Mouse (Mus musculus): ENCODE data around the gene Srpk1.

Srpk1 gene

DNA sequence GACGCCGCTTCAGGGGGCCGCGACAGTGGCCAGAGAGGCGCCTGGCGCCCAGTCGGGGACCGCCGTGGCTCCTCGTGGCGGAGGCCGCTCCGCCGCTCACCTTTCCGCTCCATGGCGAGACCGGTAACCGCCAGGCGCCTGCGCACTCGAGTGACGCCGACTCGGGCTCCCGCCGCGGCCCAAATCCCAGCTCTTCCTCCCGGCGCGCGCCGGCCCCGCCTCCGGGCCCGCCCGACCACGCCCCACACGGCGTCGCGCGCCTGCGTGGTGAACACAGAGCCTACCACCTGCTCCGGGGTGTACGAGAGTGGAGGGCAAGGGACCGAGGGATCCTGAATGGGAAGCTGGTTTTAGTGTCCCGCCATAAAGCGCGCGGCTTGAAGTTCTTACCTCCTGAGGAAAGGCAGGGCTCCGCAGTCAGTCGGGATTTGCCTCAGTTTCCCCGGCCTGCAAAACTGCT, at the start of gene Srpk1:
Srpk1 (minus strand) TSS at position 410 of the 460 bp plus-strand sequence.
- peak; percentile 69 to 78 for DNase-seq (ENCODE audit: low spot score in 2 of 2)

DNA sequence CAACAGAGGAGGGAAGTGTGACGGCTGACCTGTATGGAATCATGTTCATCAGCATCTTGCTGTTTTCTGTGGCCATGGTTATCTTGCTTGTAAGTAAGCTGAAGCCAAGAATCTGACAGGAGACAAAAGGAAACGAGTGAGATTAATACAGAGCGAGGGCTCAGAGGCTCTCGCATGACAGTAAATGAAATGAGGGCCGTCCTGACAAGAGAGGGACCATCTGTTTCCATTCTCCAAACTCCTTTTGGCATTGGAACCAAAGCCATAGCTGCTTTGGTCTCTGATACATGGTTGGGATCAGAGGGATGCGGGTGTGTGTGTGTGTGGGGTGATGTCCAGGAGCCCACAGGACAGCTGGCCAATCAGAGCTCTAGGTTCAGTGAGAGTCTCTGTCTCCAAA, 37.1 kb upstream of the Srpk1 start:
- DNase-seq (ENCODE audit: low spot score in 2 of 2): no peak

DNA sequence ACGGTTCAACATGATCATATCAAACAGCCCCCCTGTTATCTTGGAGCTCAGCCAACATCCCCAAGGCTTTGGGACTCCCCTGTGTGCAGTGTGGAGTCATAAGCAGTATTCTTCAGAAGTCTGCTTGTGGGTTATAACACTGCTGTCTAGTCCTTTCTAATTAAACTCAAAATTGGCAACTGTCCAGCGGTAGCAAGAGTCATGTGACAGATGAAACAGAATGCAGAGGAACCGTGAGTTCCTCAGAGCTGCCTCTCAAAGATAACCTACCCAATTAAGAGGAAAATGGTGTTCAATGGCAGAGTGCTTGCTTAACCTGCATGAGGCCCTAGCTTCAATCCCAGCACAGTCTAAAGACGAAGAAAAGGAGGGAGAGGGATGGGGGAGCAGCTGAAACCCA, 35.4 kb upstream of the Srpk1 start:
- no peak for DNase-seq (ENCODE audit: low spot score in 2 of 2)

DNA sequence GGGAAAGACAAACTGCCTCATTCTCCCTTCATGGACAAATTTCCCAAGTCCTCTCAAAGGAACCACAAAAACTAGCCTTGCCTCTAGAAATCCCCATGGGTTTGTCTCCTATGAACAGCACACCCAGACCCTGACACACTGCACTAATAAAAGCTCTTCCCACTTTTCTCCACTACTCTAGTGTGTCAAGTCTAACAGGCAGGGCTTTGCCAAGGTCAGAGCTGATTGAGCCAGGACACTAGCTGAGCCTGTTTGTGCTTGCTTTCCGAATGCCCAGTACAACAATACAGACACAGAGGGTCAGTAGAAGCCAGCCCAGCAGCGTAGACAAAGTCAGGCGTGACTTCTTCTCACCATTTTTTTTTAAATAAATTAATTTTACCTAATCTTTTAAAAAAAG, 27.8 kb upstream of the Srpk1 start:
- DNase-seq (ENCODE audit: low spot score in 2 of 2): no peak

DNA sequence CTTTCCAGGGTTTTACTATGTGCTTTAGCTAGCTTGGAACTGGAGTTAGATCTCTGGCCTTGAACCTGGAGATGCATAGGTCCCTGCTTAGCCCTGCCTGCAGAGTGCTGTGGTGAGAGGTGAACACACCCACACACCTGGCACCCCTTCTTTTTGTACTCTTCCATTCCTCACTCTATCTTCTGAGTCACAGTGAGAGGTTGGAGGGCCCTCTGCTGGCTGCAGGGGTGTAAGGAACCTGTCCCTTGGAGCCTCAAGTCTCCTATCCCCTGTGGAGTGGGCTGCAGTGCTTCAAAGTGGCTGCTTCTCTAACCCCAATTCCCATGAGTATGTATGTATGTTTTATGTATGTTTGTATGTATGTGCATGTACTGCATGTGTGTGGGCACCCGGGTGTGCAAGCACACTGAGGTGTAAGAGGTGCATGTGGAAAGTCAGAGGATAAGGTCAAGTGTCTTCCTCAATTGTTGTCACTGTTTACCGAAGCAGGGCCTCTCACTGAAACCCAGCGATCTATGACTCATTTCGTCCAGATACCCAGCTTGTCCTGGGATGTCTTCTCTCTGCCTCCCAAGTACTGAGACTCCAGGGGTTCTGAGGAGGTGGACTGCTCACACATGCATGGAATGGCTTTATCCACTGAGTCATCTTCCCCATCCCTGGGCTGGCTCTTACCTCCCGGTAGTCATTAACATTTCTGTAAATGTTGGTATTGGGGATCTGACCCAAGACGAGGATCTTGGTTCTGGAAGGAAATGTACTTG, 26.3 kb upstream of the Srpk1 start:
- DNase-seq (ENCODE audit: low spot score in 2 of 2): peak; percentile 37 to 59

DNA sequence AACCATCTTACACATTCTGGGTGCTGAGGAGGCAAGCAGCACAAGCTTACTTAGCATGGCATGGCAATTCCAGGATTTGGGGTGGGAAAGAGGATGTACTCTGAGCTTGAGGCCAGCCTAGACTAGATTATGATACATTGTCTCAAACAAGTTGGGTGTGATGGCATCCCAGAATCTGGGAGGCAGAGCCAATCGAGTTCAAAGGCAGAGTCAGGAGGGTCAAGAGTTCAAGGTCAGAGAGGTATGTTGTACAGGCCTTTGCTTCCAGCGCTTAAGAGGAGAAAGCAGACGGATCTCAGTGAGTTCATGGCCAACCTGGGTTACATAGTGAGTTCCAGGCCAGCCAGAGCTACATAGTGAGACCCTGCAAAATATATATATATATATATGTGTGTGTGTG, 23.7 kb upstream of the Srpk1 start:
- DNase-seq (ENCODE audit: low spot score in 2 of 2): no peak

DNA sequence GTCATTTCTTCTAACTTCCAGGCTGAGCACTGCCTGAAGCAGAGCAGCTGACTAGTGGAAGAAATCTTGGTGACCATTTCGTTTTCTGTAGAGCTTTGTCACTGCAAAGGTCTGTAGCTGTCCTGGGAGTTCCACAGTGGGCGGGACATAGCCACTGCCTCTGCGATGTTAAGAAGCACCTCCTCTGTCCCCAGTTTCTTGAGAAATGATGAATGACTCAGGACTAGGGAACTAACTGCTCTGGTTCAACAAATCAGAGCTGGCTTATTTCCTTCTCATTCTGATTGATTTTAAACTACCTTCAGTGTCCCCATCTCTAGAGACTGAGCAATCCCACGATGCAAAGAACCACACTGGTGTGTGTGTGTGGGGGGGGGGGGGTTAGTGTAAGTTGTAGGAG, 21.6 kb upstream of the Srpk1 start:
- DNase-seq (ENCODE audit: low spot score in 2 of 2): no peak

DNA sequence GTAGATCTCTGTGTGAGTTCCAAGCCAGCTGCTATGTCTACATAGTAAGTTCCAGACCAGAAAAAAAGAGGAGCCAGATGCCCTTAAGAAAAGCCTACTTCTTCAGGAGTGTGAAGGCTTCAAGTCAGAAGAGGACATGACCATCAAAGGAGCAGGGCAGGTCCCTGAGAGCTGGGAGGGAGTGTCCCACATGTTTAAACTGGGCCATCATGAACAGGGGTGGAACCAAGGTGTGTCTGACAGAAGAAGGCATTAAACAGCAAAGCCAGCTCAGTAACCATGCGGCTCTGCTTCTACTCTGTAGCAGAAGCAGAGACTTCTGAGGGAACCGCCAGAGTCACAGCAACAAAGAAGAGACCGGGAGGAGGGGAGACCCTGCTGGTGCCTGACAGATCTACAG, 21.2 kb upstream of the Srpk1 start:
- DNase-seq (ENCODE audit: low spot score in 2 of 2): no peak

DNA sequence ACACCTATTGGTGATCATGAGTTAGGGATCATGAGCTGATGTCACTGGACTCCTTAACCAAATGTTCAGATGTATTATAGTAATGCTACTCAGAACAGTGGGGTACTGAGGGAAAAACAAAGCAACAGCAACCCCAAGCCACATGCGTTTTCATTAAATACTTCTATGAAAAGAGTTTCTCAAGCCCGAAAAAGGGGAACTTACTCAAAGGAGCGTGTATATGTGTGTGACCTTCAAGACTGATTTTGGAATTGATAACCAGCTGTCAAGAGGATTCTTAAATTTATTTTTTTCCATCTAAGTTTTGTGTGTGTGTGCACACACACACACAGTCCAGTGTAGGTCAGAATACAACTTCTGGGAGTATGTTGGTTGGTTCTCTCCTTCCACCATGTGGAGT, 17.6 kb upstream of the Srpk1 start:
- no peak for DNase-seq (ENCODE audit: low spot score in 2 of 2)

DNA sequence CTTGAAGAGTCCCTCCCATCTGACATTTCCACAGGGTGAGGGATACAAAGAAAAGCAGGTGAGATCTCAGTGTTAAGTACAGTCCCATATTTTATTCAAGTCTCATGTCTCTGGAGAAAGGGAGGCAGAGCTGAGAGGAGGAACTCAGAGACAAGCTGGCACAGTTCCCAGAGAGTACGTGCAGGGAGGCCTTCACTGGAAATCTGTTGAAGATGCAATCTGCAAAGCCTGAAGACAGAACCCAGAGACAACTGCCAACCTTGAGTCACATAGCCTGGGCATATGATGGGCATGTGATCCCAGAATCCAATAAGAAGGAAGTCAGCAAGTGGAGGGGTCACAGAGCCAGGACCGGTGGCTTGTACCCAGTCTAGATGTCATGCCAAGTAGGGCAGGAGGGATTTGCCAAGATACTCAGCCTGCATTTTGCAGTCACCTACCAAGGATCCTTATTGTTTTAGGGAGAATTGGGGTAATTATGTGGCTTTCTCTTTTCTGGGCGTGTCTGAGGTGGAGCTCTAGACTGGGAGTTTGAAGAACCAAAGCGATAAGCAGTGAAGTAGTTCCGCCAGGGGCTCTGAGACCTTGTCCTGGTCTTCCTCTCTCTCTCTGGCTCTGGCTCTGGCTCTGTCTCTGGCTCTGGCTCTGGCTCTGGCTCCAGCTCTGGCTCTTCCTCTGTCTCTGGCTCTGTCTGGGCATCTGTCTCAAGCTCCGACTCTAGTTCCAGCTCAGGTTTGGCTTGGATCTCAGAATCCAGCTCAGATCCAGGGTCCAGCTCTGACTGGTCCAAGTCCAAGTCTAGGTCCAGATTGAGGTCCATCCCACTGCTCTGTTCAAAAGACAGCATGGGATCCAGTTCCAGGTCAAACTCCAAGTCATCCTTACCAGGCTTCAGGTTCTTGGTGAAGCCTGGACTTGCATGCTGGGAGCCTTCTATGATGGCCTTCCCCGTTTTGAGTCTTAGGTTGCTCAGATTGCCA, 15.5 kb upstream of the Srpk1 start:
- no peak for DNase-seq (ENCODE audit: low spot score in 2 of 2)

DNA sequence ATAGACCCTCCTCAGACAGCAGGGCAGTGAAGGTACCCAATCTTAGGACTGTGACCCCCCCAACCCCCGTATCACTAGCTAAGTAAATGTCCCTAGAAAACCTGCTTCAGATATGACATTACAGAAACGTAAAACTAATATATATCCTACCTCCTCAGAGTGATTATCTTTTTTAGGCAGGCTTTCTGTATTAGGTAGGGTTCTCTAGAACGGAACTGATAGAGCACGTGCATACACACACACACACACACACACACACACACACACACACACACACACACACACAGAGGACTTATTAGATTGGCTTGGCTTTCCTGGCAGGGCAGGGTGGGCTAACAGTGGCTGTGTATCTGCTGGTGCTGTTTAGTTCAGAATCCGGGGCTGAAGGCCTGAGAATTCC, 13.3 kb upstream of the Srpk1 start:
- no peak for DNase-seq (ENCODE audit: low spot score in 2 of 2)

DNA sequence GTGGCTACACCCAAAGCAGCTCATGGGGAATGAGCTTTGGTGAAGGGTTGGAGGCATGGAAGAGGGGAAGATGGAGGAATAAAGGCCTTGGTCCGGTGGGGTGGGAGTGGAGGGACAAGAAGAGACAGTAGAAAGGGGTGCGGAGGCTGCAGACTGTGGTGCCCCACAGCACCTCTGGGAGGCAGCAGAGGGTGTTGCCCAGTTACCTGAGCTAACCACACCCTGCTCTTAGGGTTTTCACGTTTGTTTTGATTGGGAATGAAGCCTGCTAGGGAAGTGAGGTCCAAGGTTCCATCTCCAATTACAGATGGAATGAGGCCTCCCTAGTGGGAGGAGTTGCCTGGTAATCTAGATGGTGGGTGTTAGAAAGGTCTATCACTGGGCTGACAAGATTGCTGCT, 6.6 kb upstream of the Srpk1 start:
- no peak for DNase-seq (ENCODE audit: low spot score in 2 of 2)

DNA sequence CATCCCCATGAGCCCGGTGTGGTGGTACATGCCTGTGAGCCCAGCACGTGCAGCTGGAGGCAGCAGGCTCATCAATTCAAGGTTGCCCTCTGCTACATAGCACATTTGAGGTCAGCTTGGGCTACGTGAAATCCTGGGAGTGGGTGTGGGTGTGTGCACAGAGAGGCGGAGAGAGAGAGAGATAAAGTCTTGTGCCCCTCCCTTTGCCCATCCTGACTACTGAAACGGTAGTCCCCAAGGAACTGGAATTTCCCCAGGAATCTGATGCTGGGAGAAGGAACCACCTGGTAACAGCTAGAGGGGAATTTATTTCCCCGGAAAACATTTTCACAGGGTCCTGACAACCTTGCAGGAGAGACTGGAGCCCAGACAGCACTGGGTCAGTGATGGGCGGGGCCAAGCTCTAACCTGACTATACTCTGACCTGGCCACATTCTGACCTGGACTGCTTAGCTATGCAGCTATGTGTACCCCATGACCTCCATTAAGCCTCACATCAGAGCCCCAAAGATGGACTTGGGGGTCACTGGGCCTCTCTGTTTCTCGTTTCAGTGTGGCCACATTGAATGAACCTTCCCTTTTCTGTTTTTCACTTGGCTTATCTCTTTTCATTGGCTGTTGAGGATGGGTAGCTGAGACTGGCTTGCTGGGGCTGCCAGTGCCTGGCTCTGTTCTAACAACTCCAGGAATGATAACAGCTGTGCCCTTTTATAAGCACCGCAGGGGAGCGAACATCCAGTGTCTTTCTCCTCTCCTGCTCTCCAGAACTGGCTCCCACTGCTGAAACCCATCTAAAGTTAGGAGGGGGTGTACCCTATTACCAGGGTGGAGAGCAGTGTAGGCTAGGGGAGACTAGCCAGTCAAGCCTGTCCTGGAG, 6.0 kb upstream of the Srpk1 start:
- DNase-seq (ENCODE audit: low spot score in 2 of 2): no peak

DNA sequence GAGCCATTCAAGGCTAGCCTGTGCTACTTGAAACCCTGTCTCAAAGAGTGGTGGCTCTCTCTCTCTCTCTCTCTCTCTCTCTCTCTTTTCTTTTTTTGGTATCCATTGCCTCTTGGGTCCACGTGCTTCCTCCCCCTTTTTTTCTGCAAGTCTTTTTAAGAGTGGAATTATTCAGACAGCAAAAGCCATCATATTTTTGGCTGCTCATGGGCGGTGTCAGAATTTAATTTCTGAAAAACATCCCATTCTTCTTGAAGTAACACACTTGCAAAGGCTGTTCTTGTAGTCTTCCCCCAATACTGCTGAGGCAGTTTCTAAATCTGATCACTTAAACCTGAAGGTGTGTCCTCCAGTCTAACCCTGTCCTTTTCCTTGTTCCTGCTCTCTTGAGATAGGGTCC, 4.4 kb upstream of the Srpk1 start:
- DNase-seq (ENCODE audit: low spot score in 2 of 2): no peak

DNA sequence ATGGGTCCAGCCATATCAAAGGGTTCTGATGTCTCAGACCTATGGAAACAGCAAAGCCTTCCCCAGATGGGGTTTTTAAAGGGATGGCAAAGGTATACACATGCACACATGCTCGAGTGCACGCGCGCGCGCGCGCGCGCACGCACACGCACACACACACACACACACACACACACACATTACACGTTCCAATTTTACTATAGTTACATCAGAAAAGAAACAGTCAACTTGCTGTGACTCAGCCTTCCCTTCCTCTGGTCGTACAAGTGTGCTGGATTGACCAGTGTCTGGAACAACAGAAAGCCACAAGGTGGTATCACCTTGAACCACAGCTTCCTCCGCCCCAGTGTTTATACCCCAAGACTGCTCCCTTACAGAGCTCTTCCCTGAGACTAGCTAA, 2.8 kb upstream of the Srpk1 start:
- DNase-seq (ENCODE audit: low spot score in 2 of 2): no peak

DNA sequence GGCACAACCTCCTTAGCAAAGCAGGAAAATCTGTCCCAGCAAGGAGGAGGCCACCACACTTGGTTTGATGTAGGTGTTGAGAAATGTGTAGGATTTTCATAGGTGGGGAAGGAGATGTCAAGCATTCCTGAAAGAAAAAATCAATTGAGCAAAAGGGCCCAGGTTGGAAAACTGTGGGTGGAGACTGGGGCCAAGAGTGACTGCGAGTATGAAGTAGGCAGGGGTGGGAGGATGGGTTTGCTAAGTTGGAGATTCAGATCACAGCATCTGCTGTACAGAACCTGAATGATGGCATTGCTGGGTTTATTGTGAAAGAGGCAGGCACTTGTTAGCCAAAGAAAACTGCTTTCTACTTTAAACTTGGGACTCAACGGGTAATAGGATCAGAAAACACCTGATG, 2.3 kb upstream of the Srpk1 start:
- no peak for DNase-seq (ENCODE audit: low spot score in 2 of 2)

DNA sequence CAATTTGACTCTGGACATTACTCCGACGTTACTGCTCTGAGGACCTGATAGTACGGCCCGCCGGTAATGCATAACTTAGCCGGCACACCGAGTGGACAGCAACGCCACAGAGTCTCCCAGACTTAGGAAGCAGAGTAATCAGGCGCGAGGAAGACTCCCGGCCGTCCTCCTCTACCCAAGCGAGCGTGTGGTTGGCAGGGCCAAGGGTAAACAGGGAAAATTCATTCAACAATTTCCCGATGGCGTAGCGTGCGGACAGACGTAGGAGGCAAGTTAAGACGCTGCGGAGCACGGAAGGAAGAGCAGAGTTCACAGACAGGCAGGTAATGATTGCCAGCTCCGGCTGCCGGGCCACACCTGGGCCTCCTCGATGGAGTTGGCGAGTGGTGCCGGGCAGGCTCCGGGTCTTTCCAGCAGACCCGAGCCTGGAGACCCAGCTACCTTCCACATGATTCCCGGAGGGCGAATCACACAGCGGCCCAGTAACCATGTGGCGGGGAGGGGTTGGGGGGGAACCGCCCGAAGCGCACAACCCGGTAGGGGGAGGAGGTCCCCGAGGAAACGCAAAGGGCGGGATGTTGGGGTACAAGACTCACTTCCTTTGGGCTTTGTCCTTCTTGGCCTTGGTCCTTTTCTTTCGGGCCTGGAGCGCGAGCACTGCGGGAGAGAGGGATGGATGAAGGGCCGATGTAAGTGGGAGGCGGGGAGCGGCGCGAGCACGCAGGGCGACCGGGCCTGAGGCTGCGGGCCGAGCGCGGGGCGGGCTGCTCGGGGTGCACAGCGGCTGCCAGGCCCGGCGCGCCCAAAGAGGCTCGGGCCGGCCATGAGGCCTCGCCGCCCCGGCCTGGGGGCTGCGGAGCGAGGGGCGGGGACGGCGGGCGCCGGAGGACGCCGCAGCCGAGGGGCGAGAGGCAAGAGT, 869 bp downstream of the Srpk1 start:
- no peak for DNase-seq (ENCODE audit: low spot score in 2 of 2)

DNA sequence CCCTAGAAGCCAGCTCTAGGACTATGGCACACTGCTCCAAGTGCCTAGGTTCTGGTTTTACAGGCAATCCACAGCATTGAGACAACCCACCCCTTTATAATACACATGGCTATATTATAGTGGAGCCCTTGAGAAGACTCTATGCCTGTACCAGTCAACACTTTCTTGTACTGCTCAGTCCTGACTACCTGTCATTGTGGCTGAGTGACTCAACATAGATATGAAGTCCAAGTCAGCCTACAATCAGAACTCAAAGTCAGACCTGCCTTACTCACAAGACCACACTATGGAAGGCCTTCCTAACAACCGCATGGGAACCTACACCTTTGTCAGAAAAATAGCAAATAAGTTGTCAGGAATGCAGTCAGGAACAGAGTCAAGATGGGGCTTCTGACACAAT, 3.7 kb downstream of the Srpk1 start:
- DNase-seq (ENCODE audit: low spot score in 2 of 2): no peak

DNA sequence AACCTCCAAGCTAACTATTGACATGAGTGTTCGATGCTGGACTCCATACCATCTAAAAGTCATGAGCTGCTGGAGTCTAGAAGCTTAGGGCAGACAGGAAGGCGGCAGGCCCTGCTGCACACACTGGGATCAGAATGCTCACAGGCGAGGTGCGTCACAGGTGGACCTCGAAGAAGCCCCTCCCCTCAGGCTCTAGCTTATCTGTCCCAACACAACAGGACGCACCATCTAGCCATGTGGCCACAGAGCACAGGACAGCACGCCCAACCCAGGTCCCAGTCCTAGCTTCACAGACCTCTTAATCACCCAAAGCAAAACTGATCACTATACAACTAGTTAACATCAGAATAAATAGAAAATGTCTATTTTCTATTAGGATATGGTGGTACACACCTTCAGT, 4.4 kb downstream of the Srpk1 start:
- DNase-seq (ENCODE audit: low spot score in 2 of 2): no peak

DNA sequence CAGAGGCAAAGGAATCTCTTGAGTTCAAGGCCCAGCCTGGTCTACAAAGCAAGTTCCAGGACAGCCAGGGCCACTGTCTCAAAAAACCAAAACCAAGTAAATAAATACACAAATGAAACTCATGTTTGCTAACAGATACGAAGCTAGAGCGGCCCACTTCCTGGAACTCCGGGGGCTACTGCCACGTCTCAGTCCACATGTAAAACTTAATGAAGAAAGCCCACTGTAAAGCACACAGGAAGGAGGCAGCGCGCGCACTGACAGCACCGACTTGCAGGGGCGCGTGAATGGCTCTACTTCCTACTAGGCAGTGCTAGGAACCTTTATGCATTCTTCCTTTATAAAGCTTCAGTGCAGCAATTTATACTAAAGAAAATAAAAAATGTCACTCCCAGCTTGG, 4.9 kb downstream of the Srpk1 start:
- DNase-seq (ENCODE audit: low spot score in 2 of 2): no peak

DNA sequence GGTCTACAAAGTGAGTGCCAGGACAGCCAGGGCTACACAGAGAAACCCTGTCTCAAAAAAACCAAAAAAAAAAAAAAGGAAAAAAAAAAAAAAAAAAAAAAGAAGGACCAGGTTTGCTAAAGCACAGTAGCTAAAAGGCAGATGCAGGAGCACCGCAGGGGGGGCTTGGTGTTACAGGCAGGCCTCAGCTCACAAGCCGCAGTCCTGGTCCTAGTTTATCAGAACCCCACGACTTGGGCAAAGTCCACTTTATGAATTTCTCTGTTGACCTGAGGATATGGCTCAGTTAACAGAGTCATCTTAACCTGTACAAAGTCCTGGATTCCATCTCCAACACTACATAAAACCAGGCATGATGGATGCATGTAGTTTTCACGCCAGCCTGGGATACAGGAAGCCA, 7.2 kb downstream of the Srpk1 start:
- no peak for DNase-seq (ENCODE audit: low spot score in 2 of 2)
